Mouse (Mus musculus): ENCODE data around the gene Tmem131. TPM values are rescaled to one million over a fixed set of nuclear protein-coding genes. Genes with fewer than 3 reads are reported as not detected.

Gene Tmem131
- 13.6 and 17.8 TPM in 2 replicates for polyA plus RNA-seq (2012; ENCODE audit: insufficient read depth, insufficient read length, missing spikeins)

DNA sequence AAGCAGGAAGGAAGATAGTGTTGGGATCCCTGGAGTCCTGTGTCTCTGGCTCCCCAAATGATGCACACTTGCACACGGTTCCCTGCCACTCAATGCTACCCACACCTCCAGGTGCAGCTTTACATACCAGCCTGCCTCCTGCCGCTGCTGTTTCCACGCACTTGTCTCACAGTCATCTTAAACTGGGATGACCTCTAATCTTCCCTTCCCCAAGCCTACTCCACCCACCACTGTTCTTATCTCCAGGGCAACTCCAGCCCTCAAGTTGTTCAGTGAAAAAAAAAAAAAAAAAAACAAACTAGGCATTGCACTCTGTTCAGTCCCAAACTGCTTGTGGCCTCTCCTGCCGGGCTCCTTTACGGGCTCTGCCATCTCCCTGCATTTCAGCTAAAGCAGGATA is at the start of gene Tmem131:
Tmem131 (minus strand) TSS at position 14 of the 400 bp plus-strand sequence.
- no peak within 1 kb of the TSS for H3K27ac ChIP-seq (replicated peaks; ENCODE audit: low read depth, low read length)
- H3K4me3 ChIP-seq (ENCODE audit: insufficient read depth, low read depth, low read length), result no peak within 1 kb of the TSS
- H3K4me1 ChIP-seq (ENCODE audit: control insufficient read depth, insufficient read depth, insufficient read length, low read length), result no peaks in the 10 kb centered on the region; the same call in 1 of the 2 replicates

DNA sequence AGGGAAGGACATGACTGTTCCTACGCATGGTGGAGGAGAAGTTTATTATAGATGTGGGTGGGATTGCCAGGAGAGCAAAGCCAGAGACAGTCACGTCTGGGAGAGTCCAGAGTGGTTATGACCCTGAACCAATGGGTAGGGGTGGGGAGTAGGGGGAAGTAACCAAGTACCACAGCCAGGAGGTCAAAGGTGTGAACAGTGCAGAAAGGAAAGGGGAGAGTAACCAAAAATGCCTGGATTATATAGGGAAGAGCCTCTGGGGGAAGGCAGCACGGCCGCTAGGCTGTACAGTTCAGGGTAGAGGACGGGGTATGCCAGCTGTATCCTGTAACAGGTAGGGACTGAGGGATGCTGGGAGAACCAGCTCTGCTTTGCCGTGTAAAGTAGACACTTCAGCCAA is 45.1 kb upstream of the Tmem131 start:
- no peak overlapping the region for H3K4me3 ChIP-seq (ENCODE audit: insufficient read depth, low read depth, low read length)
- H3K27ac ChIP-seq (replicated peaks; ENCODE audit: low read depth, low read length), result no peak overlapping the region
- peaks cover 13% of the 10 kb centered on the region for H3K4me1 ChIP-seq (ENCODE audit: control insufficient read depth, insufficient read depth, insufficient read length, low read length)

- Histone ChIP-seq H3K4me1 (ENCODE audit: control insufficient read depth, insufficient read depth, insufficient read length, low read length) (peaks cover 13% of the 10 kb centered on the region), H3K27ac (replicated peaks; ENCODE audit: low read depth, low read length) (no peak overlapping the region), H3K4me3 (ENCODE audit: insufficient read depth, low read depth, low read length) (no peak overlapping the region)
These were observed 44.7 kb upstream of the Tmem131 start for GRCm38 (mm10) chr1:36988161-36988560.

DNA sequence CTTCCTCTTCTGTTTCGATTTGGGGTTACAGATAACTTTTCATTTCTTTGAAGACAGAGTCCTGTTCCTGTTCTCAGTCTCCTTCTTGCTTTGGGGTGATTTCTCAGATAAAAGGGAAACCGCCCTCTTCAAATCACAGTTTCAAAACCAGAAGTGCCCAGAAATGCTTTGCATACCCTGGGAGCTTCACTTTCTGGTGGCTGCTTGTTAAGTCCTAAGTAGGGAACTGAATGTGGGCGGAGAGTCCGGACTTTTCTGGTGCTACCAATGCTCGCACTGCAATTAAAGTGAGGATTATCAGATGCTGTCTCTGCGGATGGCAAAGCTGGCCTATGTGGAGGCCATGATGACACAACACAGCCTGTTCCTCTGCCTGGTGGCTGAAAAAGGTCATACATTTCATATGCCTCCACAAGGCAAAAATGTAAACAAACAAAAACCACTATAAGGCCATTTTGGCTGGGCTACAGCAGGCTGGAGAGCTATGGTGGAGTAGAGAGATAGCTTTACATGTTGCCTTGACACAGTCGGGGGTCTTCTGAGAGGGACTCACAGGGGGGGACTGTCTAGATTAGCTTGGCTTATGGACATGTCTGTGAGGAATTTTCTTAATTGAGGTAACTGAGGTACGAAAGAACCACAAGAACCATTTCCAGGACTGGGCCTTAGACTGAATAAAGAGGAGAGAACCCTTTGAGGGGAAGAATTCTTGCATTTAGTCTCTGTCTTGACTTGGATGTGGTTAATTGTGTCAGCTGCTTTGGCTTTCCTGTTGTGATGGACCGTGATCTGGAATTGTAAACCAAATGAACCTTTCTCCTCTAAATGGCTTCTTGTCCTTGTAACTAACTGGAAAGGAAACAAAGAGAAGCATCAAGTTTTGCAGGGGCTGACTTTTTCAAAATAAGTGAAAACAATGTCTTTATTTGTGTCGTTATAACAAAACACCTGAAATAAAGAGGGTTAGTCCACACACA is 44.0 kb upstream of the Tmem131 start:
- Histone ChIP-seq H3K27ac (replicated peaks; ENCODE audit: low read depth, low read length) (no peak overlapping the region), H3K4me1 (ENCODE audit: control insufficient read depth, insufficient read depth, insufficient read length, low read length) (peaks cover 13% of the 10 kb centered on the region), H3K4me3 (ENCODE audit: insufficient read depth, low read depth, low read length) (no peak overlapping the region)

GRCm38 (mm10) chr1:36986396-36987160 is 43.1 kb upstream of the Tmem131 start:
- Histone ChIP-seq H3K4me1 (ENCODE audit: control insufficient read depth, insufficient read depth, insufficient read length, low read length) (peaks cover 13% of the 10 kb centered on the region), H3K27ac (replicated peaks; ENCODE audit: low read depth, low read length) (no peak overlapping the region), H3K4me3 (ENCODE audit: insufficient read depth, low read depth, low read length) (no peak overlapping the region)

GRCm38 (mm10) chr1:36985896-36986295 is 42.4 kb upstream of the Tmem131 start:
- Histone ChIP-seq H3K4me3 (ENCODE audit: insufficient read depth, low read depth, low read length) (no peak overlapping the region), H3K4me1 (ENCODE audit: control insufficient read depth, insufficient read depth, insufficient read length, low read length) (peaks cover 13% of the 10 kb centered on the region), H3K27ac (replicated peaks; ENCODE audit: low read depth, low read length) (no peak overlapping the region)

DNA sequence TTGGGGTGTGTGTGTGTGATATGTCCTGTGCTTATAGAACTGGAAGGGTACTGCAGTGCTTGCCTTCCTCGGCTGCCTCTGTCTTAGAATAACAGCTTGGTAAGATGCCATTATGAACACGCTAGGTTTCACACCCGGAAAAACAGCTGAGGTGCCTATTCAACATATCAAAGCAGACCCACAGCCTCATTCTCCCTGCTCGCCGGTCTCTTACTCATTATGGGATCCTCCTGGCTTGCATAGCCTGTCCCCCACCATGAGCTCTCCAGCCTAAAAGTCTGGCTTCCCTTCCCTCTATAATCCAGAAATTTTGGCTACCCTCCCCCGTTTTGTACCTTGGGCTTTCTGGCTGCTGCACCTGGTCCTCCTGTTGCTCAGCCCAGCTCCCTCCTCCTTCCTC is 40.9 kb upstream of the Tmem131 start:
- Histone ChIP-seq H3K4me3 (ENCODE audit: insufficient read depth, low read depth, low read length) (no peak overlapping the region), H3K27ac (replicated peaks; ENCODE audit: low read depth, low read length) (no peak overlapping the region), H3K4me1 (ENCODE audit: control insufficient read depth, insufficient read depth, insufficient read length, low read length) (peaks cover 13% of the 10 kb centered on the region)

DNA sequence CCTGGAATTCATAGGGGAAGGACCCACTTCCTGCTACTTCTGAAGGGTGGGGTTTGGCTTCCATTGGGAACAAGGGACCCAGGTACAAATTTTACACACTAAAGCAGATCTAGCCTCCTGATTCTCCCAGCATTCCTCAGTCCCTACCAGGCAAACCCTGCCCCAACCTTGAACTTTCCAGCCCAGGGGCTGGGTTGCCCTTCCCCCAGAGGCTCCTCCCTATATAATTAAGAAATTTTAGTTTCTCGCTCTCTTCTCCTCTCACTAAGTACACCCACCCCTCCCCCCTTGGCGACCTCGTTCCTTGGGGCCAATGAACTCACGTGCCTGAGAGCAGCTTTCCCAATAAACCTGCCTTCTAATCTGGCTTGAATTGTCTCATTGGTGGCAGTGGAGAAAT is 40.3 kb upstream of the Tmem131 start:
- Histone ChIP-seq H3K27ac (replicated peaks; ENCODE audit: low read depth, low read length) (no peak overlapping the region), H3K4me3 (ENCODE audit: insufficient read depth, low read depth, low read length) (no peak overlapping the region)

DNA sequence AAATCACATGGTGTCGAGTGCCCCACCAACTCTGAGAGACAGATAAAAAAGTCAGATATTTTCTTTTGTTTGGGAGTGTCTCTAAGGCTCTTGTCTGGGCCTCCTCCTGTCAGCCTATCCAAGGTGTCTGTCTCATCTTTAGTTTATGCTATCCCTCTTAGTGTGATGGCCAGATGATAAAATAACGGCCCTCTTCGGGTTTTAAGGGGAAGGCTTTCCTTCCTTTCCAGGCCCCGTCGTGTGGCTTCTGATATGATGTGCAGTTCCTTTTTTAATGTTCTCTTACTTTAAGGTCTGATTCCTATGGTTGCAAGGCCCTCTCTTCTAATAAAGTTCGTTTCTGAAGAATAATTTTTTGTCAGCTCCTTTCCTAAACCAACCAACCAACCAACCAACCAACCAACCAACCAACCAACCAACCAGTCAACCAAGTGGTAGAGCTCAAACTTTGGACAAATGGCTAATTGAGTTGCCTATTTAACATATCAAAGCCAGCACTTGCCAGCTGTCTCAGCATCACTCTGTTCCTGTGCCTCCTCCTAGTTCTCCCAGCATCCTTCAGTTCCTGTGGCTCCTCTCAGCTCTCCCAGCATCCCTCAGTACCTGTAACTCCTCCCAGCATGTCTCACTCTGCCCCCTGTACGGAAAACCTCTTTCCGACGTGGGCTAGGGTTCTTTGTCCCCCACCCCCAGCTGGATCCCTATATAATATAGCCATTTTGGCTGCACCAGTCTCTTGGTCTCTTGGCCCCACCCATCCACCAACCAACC is 38.9 kb upstream of the Tmem131 start:
- Histone ChIP-seq H3K27ac (replicated peaks; ENCODE audit: low read depth, low read length) (no peak overlapping the region), H3K4me1 (ENCODE audit: control insufficient read depth, insufficient read depth, insufficient read length, low read length) (peaks cover 1% of the 10 kb centered on the region), H3K4me3 (ENCODE audit: insufficient read depth, low read depth, low read length) (no peak overlapping the region)

More for the DNA sequence above, 40.3 kb upstream of the Tmem131 start:
- peaks cover 13% of the 10 kb centered on the region for H3K4me1 ChIP-seq (ENCODE audit: control insufficient read depth, insufficient read depth, insufficient read length, low read length)

- no peak overlapping the region for H3K4me3 ChIP-seq (ENCODE audit: insufficient read depth, low read depth, low read length)
- no peak overlapping the region for H3K27ac ChIP-seq (replicated peaks; ENCODE audit: low read depth, low read length)
- peaks cover 2% of the 10 kb centered on the region; the same call in 1 of the 2 replicates for H3K4me1 ChIP-seq (ENCODE audit: control insufficient read depth, insufficient read depth, insufficient read length, low read length)
These were observed 33.3 kb upstream of the Tmem131 start for GRCm38 (mm10) chr1:36976770-36977169.

DNA sequence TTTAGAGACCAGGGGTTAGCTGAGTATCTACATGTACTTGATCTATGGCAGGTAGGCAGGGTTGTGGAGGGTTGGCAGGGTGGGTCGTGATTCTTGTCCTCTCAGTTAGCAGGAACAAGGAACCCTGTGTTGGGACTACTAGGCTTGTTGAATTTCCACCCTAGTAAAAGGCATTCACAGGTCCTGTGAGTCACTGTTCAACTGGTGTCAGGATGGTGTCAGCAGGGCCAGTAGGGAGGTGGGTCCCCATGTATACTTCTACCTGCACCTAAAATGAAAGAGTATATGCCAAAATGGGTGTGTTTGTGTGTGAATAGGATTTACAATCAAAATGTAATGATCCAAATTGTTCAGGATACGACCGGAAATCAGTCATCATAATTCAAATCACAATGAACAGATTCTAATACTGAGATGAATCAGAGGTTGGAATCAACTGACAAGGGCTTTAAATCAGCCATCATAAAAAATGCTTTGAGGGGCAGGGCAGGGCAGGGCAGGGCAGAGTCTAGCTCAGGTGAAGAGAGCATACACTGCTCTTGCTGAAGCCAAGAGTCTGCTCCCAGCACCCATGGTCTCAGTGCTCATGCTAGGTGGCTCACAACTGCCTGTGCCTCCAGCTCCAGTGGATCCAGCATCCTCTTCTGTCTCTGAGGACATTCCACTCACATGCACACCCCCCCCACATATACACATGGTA is 27.6 kb upstream of the Tmem131 start:
- Histone ChIP-seq H3K4me1 (ENCODE audit: control insufficient read depth, insufficient read depth, insufficient read length, low read length) (no peaks in the 10 kb centered on the region), H3K4me3 (ENCODE audit: insufficient read depth, low read depth, low read length) (no peak overlapping the region), H3K27ac (replicated peaks; ENCODE audit: low read depth, low read length) (no peak overlapping the region)

GRCm38 (mm10) chr1:36965831-36966230 is 22.4 kb upstream of the Tmem131 start:
- H3K4me1 ChIP-seq (ENCODE audit: control insufficient read depth, insufficient read depth, insufficient read length, low read length), result no peaks in the 10 kb centered on the region
- no peak overlapping the region for H3K4me3 ChIP-seq (ENCODE audit: insufficient read depth, low read depth, low read length)
- H3K27ac ChIP-seq (replicated peaks; ENCODE audit: low read depth, low read length), result no peak overlapping the region

- Histone ChIP-seq H3K4me3 (ENCODE audit: insufficient read depth, low read depth, low read length) (no peak overlapping the region), H3K27ac (replicated peaks; ENCODE audit: low read depth, low read length) (no peak overlapping the region), H3K4me1 (ENCODE audit: control insufficient read depth, insufficient read depth, insufficient read length, low read length) (no peaks in the 10 kb centered on the region)
These were observed 19.1 kb upstream of the Tmem131 start for GRCm38 (mm10) chr1:36962379-36963176.
